Mouse (Mus musculus) lung, postnatal 36 days (tissue): ENCODE results near the gene Bglap.
"Not testable (repeated sequence)": the region's sequence is repeated elsewhere in the genome, so short reads cannot be mapped to it uniquely, and the experiment has no call there.

ENCODE experiments used
- DNase-seq: peaks from one replicate; pipeline ENCODE4 v3.0.0; 2022; ENCODE audit warnings: mixed read lengths

The Bglap gene

DNA sequence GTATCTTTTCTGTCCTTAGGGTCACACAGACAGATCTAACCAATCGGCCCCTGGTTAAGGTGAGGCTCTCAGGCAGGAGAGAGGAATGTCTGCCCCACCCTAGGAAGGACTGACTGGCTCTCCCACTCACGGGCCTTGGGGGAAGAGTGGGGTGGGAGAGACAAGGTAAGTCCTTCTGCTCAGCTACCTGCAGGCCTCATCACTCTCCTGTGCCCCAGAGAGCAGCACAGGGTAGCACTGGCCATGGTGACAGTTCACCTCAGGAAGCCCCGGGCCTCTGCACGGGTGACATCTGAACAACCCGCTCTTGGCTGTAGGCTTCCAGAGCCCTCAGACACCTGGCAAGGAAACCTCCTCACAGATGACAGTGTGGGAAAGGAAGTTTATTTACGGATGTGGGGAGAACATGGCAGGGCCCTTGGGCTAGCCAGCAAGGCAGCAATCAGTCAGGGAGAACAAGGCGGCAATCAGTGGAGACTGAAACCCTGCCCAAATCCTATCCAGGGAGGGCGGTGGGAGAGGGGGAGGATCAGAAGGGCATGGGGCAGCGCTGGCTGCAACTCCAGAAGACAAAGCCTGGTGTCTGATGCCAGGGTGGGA lies 9.6 kb upstream of the Bglap start:
- no peak for DNase-seq

DNA sequence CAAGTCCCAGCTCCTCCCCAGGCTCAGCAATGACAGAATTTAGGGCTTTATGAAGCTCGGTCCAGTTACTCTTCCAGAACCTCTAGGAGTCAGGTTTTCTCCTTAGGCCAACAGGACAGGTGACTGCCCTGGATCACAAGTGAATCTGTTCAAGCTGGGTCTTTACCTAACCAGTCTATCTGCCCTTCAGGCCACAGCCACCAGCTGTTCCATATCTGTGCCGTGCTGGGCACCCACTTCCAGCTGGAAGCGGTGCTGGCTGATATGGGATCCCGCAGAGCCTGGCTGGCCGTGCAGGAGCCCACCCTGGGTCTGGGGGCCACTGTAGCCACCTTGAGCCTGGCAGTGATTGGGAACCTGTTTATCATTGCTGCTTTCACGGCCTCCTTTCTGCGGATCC lies 1.9 kb downstream of the Bglap start:
- not testable (repeated sequence) for DNase-seq

DNA sequence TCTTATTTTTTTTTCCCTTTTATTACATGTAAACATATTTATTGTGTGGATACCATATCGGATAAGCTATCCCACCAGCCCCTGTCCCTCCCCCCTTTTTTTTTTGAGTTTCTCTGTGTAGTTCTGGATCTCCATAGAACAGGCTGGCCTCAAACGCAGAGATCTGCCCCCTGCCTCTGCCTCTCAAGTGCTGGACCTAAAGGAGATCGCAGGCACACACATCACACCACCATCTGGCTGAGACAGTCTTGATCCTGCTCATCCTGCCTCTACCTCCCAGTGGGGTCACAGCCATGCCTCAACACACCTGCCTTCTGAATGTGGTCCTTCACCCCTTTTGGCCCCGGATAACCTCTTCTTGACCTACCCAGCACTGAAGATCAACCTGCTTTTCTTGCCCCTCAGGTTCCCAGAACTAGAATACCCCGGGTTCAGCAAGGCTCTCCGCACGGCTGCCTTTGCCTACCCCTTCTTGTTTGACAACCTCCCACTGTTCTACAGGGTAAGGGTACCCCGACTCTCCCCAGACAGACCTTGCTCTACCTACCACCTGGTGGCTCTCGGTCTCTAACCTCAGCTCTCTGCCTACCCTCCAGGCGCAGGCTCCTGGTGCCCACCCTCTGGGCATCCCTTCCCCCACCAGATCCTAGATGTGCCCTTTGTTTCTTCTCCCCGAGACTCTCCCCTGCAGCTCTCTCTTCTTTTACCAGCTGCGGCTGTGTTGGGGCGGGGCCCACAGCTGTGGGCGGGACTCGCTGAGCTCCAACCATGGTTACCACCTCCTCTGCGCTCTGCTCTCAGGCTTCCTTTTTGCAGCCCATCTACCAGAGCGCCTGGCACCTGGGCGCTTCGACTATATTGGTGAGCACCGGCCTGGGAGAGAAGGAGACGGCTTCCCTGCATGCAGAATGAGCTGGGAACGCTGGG lies 2.6 kb downstream of the Bglap start:
- peak; percentile 35 for DNase-seq

DNA sequence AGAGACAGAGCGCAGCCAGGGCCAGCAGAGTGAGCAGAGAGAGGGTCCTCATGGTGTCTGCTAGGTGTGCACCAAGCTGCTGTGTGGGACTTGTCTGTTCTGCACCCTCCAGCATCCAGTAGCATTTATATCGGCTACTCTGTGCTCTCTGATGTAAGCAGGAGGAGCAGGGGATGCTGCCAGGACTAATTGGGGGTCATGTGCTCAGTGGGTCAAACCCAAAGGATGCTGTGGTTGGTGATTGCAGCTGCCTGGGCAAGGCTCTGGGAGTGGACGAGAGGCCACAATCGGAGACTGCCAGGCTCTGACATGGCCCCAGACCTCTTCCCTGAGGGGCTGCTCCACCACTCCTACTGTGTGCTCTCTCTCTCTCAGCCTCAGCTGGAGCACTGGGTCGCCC lies 5.7 kb downstream of the Bglap start, which contains the start of gene Bglap2:
Gene Bglap2 (minus strand): TSS at position 101 of the 400 bp plus-strand sequence.
- DNase-seq, result not testable (repeated sequence)

DNA sequence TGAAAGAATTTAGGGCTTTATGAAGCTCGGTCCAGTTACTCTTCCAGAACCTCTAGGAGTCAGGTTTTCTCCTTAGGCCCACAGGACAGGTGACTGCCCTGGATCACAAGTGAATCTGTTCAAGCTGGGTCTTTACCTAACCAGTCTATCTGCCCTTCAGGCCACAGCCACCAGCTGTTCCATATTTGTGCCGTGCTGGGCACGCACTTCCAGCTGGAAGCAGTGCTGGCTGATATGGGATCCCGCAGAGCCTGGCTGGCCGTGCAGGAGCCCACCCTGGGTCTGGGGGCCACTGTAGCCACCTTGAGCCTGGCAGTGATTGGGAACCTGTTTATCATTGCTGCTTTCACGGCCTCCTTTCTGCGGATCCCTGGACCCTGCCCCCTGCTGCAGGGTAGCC lies 7.6 kb downstream of the Bglap start:
- not testable (repeated sequence) for DNase-seq

DNA sequence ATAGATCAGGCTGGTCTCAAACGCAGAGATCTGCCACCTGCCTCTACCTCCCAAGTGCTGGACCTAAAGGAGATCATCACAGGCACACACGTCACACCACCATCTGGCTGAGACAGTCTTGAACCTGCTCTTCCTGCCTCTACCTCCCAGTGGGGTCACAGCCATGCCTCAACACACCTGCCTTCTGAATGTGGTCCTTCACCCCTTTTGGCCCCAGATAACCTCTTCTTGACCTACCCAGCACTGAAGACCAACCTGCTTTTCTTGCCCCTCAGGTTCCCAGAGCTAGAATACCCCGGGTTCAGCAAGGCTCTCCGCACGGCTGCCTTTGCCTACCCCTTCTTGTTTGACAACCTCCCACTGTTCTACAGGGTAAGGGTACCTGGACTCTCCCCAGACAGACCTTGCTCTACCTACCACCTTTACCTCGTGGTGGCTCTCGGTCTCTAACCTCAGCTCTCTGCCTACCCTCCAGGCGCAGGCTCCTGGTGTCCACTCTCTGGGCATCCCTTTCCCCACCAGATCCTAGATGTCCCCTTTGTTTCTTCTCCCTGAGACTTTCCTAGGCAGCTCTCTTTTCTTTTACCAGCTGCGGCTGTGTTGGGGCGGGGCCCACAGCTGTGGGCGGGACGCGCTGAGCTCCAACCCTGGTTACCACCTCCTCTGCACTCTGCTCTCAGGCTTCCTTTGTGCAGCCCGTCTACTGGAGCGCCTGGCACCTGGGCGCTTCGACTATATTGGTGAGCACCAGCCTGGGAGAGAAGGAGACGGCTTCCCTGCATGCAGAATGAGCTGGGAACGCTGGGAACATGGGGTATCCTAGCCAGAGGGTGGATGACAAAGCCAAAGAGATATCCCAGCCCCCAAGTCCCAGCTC lies 8.3 kb downstream of the Bglap start:
- peak; percentile 28 for DNase-seq

DNA sequence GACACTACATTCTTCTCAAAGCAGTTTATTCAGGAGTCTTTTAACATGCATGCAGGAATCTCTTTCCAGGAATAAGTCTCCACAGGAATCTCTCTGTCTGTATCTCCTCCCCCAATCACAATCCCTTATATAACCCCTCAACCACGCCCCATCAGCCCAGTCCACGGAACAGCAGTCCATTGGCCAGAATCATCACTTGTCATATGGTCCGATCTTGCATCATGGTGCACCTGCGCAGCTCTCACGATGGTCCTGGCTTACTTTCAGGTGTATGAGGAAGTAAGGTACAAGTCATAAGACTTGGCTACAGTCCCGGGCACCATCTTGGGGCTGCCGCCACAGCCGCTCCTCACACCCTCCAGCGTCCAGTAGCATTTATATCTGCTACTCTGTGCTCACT lies 11.6 kb downstream of the Bglap start, which contains the start of gene Bglap3:
Gene Bglap3 (minus strand): TSS at position 101 of the 400 bp plus-strand sequence.
- not testable (repeated sequence) for DNase-seq

DNA sequence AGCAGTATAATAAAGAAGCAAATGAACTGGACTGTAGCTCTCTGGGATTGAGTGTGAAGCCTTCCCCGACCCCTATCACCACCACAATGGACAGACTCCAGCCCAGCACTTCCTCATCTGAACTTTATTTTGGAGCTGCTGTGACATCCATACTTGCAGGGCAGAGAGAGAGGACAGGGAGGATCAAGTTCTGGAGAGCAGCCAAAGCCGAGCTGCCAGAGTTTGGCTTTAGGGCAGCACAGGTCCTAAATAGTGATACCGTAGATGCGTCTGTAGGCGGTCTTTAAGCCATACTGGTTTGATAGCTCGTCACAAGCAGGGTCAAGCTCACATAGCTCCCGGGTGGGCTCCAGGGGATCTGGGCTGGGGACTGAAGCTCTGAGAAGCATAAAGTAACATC lies 15.8 kb downstream of the Bglap start:
- DNase-seq, result not testable (repeated sequence)

DNA sequence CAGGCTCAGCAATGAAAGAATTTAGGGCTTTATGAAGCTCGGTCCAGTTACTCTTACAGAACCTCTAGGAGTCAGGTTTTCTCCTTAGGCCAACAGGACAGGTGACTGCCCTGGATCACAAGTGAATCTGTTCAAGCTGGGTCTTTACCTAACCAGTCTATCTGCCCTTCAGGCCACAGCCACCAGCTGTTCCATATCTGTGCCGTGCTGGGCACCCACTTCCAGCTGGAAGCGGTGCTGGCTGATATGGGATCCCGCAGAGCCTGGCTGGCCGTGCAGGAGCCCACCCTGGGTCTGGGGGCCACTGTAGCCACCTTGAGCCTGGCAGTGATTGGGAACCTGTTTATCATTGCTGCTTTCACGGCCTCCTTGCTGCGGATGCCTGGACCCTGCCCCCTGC lies 16.7 kb downstream of the Bglap start:
- DNase-seq, result not testable (repeated sequence)

DNA sequence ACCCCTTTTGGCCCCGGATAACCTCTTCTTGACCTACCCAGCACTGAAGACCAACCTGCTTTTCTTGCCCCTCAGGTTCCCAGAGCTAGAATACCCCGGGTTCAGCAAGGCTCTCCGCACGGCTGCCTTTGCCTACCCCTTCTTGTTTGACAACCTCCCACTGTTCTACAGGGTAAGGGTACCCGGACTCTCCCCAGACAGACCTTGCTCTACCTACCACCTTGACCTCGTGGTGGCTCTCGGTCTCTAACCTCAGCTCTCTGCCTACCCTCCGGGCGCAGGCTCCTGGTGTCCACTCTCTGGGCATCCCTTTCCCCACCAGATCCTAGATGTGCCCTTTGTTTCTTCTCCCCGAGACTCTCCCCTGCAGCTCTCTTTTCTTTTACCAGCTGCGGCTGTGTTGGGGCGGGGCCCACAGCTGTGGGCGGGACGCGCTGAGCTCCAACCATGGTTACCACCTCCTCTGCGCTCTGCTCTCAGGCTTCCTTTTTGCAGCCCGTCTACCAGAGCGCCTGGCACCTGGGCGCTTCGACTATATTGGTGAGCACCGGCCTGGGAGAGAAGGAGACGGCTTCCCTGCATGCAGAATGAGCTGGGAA lies 17.3 kb downstream of the Bglap start:
- DNase-seq, result peak; percentile 62

DNA sequence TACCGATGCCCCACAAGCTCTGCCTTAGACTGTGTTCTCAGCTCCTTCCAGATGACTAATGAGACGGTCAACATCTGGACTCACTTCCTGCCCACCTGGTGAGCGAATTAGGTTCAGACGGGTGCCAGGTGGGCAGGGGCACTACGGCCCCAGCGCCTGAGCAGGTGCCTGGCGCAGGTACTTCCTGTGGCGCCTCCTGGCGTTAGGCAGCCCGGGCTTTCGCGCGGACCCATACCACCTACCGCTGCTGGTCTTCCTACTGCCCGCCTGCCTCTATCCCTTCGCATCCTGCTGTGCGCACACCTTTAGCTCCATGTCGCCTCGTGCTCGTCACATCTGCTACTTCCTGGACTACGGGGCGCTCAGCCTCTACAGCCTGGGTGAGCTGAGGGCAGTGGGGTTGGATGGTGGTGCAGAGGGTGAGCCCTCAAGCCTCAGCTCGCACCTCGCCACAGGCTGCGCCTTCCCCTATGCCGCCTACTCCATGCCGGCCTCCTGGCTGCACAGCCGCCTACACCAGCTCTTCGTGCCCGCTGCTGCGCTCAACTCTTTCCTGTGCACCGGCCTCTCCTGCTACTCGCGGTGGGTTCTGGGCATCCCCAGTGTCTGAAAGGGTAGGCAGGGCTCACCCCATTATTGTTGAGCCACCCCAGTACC lies 18.4 kb downstream of the Bglap start:
- no peak for DNase-seq

DNA sequence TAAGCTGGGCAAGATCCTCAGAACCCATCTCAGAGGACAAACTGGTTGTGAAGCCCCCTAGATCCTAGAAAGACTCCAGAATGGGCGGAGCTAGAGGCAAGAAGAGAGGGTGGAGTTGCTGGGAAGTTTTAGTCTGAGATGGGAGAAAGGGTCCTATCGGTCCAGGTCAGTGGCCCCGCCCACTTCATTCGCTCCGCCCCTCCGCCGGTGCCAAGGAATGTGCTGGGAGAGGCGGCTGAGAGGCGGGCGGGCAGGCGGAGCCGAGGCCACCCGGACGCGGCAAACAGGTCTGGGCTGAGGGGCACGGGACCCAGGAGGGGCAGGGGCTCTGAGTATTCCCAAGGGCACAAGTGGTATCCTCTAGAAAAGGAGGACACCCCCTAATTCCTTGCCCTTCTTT lies 19.9 kb downstream of the Bglap start, which contains the start of gene Paqr6:
Gene Paqr6 (plus strand): TSS at position 248 of the 400 bp plus-strand sequence.
- DNase-seq, result peak; percentile 90

DNA sequence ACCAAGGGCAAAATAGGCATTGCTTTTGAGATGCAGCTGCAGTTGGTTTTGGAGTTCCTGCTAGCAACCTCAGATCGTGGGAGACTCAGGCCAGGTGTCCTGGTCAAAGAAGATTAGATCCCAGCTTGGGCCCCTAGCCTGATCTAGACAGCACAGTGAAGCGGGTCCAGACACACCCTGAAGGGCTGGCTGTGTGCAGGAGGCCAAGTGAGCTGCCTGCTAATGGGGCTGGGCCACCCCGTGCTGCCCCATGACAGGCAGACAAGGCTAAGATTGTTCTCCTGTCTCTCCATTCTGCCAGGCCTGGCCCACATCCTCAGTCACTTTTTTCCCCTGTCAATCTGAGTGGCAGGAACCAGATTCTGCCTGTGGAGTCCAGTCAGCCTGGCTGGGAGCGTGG lies 20.6 kb downstream of the Bglap start:
- peak; percentile 45 for DNase-seq

DNA sequence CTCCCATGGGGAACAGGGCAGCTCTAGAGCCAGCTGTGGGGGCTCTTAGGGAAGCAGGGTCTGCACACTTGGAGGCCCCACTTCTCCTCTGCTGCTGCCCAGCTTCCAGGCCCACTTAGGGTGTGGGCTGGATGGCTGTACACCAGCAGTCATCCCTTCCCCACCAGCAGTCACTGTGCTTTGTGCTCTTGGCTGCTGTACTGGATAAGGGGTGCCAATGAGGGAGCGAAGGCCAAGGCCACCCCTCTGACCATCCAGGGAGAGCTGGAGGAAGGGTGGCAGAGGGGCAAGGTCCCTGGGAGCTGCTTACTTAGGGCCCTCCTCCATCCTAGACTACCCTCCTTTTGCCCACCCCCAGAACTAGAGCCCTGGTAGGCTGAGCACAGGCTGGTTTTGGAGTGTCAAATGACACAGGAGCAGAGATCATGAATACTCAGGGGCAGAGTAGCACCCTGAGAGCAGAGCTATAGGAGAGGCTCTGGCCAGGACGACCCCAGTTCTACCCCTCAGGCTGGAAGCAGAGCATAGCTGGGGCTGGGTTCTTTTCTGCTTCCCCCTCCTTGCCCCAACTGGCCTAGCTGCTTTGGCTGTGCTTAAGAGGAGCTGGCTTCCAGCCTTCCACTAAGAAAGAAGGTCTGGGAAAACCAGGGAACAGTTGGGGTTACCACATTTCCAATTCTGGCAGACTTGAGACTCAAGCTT lies 22.5 kb downstream of the Bglap start:
- DNase-seq, result no peak

DNA sequence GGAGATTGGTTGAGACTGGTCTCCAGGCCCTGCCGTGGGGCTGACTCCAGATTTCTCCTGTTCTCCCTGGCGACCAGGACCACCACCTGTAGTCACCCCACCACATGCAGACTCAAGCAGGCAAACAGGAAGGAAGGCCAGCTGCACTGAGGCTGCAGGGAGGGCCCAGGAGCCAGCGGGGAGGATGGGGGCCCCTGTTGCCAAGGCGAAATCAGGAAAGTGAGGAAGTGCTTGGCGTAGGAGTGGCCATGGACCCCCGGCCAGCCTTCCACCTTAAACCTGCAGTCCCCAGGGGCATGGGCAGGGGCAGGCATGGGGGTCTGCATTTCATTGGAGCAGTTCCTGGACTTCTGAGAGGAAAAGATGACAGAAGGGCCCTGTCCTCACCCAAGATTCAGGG lies 23.2 kb downstream of the Bglap start:
- no peak for DNase-seq

DNA sequence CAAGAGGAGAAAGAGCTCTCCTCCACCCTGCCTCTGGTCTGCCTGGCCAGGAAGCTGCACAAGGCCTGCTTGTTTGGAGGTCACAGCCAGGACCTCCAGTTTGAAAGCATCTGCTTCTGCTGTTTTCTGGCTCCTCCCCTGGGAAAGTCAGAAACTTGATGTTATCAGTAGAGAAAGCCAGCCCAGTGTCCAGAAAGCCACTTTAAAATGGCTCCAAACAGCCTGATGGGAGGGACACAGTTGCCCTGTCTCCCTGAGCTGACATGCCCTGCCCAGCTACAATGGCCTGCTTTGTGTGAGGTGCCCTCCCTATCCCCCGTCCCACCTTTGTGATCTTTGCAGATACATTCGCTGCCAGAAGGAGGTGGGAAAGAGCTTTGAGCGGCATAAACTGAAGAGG lies 24.3 kb downstream of the Bglap start:
- DNase-seq, result no peak

DNA sequence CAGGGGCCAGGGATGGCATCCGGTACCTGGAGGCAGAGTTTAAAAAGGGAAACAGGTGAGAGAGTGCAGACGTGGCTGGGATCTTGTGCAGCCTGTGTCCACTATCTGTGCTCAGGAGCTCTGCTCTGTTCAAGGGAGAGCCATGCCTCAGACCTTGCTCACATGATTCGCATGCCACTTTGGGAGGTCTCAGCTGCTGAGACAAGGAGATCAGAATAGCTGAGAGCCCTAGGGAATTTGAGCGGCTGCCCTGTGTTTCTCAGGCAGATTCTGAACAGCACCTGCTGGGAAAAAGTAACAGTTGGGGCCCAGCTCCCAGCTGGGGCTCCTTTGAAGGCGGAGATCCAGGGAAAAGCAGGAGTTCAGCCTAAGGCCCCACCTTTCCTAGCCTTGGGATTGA lies 24.7 kb downstream of the Bglap start:
- DNase-seq, result no peak

DNA sequence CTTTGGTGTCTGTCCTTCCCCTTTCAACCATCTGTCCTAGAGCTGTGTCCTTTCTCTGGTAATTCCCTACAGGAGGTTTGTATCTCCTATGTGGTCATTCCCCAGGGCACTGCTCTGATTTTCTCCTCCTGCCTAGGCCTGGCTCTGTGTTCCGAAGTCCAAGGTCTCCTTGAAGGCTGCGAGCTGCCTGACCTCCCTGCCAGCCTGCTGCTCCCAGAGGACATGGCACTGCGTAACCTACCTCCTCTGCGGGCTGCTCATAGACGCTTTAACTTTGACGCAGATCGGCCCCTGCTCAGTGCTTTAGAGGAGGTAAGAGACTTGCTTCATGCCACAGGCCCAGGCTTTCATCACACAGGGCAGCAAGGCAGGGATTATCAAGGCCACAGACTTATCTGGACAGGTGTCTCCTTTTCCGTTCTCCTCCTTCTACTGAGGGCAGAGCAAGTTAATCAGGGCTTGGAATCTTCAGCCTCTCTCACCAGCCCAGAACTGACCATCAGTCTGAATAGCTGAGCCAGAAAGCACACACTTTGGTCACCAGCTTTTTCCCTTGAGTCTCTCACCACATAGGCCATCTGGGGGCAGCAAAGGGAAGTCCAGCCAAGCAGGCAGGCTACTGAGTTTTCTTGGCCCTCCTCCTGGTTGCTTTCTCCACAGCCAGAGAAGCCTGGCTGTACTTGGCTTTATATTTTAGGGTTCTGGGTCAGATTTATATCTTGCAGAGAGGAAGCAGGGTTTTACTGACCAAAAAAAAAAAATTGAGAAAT lies 29.7 kb downstream of the Bglap start:
- DNase-seq, result no peak

DNA sequence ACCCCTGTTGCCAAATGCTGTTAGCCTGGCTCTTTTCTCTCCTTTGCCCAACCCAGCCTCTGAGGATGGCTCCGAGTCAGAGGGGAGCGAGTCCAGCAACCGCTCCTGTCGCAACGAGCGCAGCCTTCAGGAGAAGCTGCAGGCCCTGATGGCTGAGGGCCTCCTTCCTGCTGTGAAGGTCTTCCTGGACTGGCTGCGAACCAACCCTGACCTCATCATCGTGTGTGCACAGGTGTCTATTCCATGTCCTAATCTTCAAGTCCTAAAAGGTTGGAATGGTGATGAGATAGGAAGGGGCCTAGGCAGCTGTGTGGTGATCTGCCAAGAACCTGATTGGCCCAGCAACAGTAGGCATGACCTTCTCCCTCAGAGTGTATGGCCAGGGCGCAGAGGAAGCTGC lies 31.4 kb downstream of the Bglap start:
- DNase-seq, result no peak

DNA sequence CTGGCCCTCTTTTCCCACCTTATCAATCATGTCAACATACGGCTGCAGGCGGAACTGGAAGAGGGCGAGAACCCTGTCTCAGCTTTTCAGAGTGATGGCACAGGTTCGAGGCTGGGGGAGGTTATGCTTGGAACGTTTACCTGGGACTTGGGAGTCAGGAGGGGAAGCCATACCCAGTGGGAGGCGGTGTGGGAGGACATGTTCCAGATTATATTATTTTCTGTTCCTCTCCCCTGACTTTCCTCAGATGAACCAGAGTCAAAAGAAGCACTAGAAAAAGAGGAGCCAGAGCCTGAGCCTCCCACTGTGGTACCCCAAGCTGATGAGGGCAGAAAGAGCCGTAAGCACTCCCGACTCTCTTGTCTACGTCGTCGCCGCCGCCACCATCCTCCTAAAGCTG lies 33.5 kb downstream of the Bglap start:
- DNase-seq, result no peak

DNA sequence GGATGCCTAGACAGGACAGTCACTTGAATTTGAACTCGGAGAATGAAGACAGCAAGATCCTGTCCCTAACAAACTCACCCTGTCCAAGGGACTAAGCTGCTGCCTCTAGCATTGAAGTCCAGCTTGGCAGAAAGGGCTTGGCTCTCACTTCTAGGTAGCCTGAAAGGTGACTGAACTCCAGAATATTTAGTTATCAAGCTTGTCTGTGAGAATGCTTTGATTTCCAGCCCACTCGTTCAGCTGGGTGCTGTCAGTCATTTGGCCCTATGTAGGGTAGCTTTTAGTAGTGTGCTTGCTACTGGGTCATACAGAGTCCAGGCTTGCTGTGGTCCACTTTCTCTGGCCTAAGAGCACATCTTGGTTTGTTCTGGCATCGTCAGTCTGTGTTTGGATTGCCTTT lies 45.3 kb downstream of the Bglap start:
- no peak for DNase-seq
